Mouse (Mus musculus) kidney, adult 2 months (tissue): ENCODE data around the gene Cdk6. TPM values are rescaled to one million over a fixed set of nuclear protein-coding genes. Genes with fewer than 3 reads are reported as not detected.
"Not testable (repeated sequence)": the region's sequence is repeated elsewhere in the genome, so short reads cannot be mapped to it uniquely, and the experiment has no call there.

Source experiments
- DNase-seq: peaks from one replicate; pipeline ENCODE4 v3.0.0; 2021
- H3K27ac ChIP-seq: fragments of 200-500 bp; 2 replicates; pipeline ENCODE4 v1.5.1; 2012; ENCODE audit warnings: low read depth, low read length, control low read depth, inconsistent platforms; ENCODE audit not compliant: insufficient read depth
- H3K27me3 ChIP-seq: fragments of 200-500 bp; replicated peaks from 2 replicates; pipeline ENCODE4 v1.6.1; 2012; ENCODE audit warnings: mild to moderate bottlenecking, moderate library complexity, low read length, inconsistent platforms; ENCODE audit not compliant: control insufficient read depth, insufficient read depth
- H3K36me3 ChIP-seq: fragments of 200-500 bp; 2 replicates; pipeline ENCODE4 v1.6.1; 2012; ENCODE audit warnings: mild to moderate bottlenecking, moderate library complexity, low read length, inconsistent platforms; ENCODE audit not compliant: control insufficient read depth, insufficient read depth
- H3K4me1 ChIP-seq: fragments of 200-500 bp; 2 replicates; pipeline ENCODE4 v1.6.1; 2011; ENCODE audit warnings: low read length; ENCODE audit not compliant: control insufficient read depth, insufficient read depth
- H3K4me3 ChIP-seq: fragments of 200-500 bp; 2 replicates; pipeline ENCODE4 v1.5.1; 2011; ENCODE audit warnings: mild to moderate bottlenecking, low read depth, low read length, control low read depth; ENCODE audit not compliant: insufficient read depth
- CTCF ChIP-seq: fragments of 200-500 bp; conservative IDR thresholded peaks from 2 replicates; pipeline ENCODE4 v1.5.1; 2011; ENCODE audit warnings: low read depth, mild to moderate bottlenecking, control low read depth, low read length, moderate library complexity, mixed read lengths; ENCODE audit not compliant: insufficient read depth, insufficient read length
- POLR2A ChIP-seq: fragments of 200-500 bp; IDR thresholded peaks from one replicate; pipeline ENCODE4 v1.6.1; 2011; ENCODE audit warnings: low read depth, low read length, control low read depth
- WGBS: fragments of 180-500 bp; shearing (Covaris S2); methylation state at CpG from one replicate; pipeline ENCODE4 v1.1.7; 2018; 5-methylcytosine and 5-hydroxymethylcytosine counted together
- polyA plus RNA-seq: library from polyadenylated mRNA; depleted of rRNA; stranded (reverse); fragments of >200 nt; gene quantifications from 2 replicates; pipeline ENCODE4 v1.2.3, GENCODE M21; 2012

Cdk6 gene
- polyA plus RNA-seq, 1 experiment, result 6.0 TPM

DNA sequence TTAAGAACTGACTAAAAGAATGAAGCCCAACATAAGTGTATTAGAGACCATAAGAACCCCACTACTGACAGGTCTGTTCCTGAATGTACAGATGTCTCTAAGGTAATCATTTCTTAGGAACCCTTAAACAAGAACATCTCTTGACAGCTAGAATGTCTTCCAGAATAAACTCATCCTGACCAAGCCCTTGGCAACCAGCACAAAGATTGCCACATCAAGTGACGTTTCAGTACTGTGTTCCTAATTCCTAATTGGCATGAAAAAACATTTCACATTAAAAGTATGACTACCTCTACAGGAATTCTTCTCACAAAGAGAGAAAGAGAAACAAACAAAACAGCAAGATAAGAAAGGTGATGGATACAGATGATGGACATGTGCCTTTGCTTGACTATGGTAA is 31.7 kb upstream of the Cdk6 start:
- Histone ChIP-seq H3K4me3 (no peak overlapping the region), H3K36me3 (no peaks in the 10 kb centered on the region), H3K27ac (no peak overlapping the region), H3K27me3 (no peaks in the 10 kb centered on the region), H3K4me1 (no peaks in the 10 kb centered on the region)
- TF ChIP-seq CTCF (no peak), POLR2A (no peak)
- no peak for DNase-seq
- 80% methylated on average over 1 of the region's 1 CpGs for WGBS

DNA sequence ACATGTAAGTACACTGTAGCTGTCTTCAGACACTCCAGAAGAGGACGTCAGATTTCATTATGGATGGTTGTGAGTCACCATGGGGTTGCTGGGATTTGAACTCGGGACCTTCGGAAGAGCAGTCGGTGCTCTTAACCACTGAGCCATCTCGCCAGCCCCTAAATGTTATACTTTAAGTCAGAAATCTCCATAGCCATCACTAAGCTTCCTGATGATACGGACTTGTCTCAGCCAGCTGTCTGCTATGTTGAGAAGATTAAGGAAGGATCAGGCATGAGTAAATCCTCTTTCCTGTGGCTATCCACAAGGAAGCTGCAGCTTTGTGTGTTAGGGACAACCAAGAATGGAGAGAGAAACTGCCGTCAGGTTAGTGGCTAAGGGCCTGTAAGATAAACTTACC is 30.1 kb upstream of the Cdk6 start:
- H3K4me3 ChIP-seq, H3K36me3 ChIP-seq: not testable (repeated sequence)
- WGBS, result 93% methylated on average over 7 of the region's 7 CpGs

DNA sequence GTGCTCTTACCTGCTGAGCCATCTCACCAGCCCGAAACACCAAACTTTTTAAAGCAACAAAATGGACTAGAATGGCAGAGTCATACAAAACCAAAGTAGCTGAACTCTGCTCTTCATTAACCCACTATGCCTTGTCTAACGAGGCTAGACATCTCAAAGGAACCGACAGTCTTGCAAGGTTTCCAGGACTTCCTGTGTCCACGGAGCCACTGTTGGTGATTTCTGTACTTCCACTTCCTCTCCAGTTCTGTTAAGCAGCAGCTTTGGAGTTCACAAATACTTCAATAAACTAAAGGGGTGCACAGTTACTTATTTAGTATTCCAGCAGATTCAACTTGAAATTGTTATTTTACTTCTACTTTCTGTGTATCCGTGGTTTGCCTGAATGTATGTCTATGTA is 23.6 kb upstream of the Cdk6 start:
- H3K4me3 ChIP-seq, H3K36me3 ChIP-seq, H3K27ac ChIP-seq, DNase-seq, H3K4me1 ChIP-seq, H3K27me3 ChIP-seq: not testable (repeated sequence)
- WGBS, result 81% methylated on average over 5 of the region's 5 CpGs

More for the DNA sequence above, 30.1 kb upstream of the Cdk6 start:
- not testable (repeated sequence) for H3K27me3 ChIP-seq, H3K4me1 ChIP-seq, H3K27ac ChIP-seq, DNase-seq

DNA sequence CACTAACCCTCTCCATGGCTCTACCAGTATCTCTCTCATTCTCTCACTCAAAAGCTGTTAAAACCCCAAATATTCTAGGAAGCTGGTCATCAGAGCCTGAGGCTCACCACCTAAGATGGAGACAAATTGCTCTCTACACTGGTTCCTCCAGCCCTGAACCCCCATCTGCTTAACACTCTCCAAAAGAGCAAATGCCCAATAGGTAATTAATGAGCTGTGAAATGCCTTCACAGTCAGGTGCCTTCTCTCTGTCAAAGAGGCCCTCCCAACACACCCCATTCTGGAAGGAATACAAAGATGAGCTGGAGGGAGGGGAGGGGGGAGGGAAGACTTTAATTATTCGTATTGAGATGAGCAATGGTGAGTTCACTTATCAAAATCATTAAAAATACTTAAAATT is 21.1 kb upstream of the Cdk6 start:
- TF ChIP-seq CTCF, result no peak
- 44% methylated on average over 1 of the region's 1 CpGs for WGBS

DNA sequence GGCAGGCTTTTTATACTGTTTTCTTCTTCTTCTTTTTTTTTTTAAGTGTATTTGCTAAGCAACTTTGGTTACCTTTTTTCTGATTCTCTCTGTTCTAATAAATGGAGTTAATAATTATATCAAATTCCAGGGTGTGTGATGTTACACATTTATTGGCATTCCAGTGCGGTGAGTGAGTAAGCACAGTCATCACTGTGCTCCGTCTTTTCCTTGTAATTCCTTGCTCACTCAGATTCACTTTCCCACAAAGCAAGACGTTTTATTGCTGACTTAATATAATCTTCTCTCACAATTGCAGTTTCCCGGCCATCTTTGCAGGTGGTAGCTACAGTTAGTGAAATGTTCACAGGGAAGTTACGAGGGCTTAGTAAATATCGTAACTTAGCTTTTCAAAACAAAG is 19.2 kb upstream of the Cdk6 start:
- TF ChIP-seq POLR2A, result no peak
- TF ChIP-seq CTCF, result no peak
- Histone ChIP-seq H3K4me3 (no peak overlapping the region), H3K4me1 (peaks cover 2% of the 10 kb centered on the region; the same call in 1 of the 2 replicates), H3K27ac (0 out of 2 replicates have a peak overlapping the region, but pooled peaks have one; percentile 6), H3K27me3 (no peaks in the 10 kb centered on the region; the same call in 1 of the 2 replicates), H3K36me3 (no peaks in the 10 kb centered on the region)
- WGBS, result 41% methylated on average over 6 of the region's 6 CpGs
- peak; percentile 42 for DNase-seq

More for the DNA sequence above, 21.1 kb upstream of the Cdk6 start:
- Histone ChIP-seq H3K4me1 (peaks cover 2% of the 10 kb centered on the region; the same call in 1 of the 2 replicates), H3K36me3 (no peaks in the 10 kb centered on the region), H3K4me3 (no peak overlapping the region), H3K27ac (no peak overlapping the region), H3K27me3 (no peaks in the 10 kb centered on the region; the same call in 1 of the 2 replicates)
- no peak for DNase-seq

DNA sequence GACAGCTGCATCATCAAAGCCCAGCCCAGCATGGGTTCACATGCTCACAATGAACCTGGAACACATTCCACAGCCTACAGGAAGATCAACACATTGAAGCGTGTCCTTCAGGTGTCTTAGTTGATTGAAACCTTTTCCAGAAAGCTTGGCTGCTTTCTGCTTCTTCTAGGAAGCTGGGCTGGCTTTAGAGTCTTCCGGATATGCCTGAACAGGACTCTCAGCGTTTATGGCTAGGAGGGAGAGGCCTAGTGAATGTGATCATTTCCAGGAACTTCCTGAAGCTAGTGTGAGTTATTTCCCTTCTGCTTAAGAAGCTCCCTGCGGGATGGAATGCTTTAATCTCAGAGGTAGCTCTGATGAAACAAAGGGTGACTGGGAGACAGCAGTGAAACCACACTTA is 17.2 kb upstream of the Cdk6 start:
- DNase-seq, result no peak
- WGBS, result 60% methylated on average over 4 of the region's 4 CpGs
- TF ChIP-seq POLR2A, result no peak
- no peak for TF ChIP-seq CTCF
- Histone ChIP-seq H3K4me3 (no peak overlapping the region), H3K36me3 (no peaks in the 10 kb centered on the region), H3K27ac (no peak overlapping the region), H3K27me3 (no peaks in the 10 kb centered on the region; the same call in 1 of the 2 replicates), H3K4me1 (peaks cover 2% of the 10 kb centered on the region; the same call in 1 of the 2 replicates)

DNA sequence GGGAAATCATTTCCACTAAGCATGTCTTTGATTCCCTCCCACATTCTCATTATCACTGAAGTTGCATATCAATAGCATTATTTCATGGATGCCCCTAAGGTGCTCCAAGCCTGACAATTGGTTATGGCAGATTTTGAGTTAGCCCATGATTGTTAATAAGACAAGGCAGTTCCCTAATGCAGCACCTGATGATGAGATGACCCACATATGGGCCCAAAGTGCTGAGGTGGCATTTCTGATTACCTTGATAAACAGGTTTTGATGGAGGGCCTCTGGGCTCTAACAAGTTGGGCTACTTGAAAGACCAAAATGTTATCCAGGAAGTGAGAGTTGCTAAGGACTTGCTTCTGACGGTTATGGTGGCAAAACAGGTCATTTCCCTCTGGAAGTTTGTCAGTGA is 11.9 kb upstream of the Cdk6 start:
- no peak for DNase-seq
- Histone ChIP-seq H3K27ac (no peak overlapping the region), H3K4me3 (no peak overlapping the region), H3K36me3 (no peaks in the 10 kb centered on the region), H3K27me3 (no peaks in the 10 kb centered on the region), H3K4me1 (no peaks in the 10 kb centered on the region)
- WGBS, result 46% methylated on average over 1 of the region's 1 CpGs
- TF ChIP-seq CTCF, result no peak
- TF ChIP-seq POLR2A, result no peak

DNA sequence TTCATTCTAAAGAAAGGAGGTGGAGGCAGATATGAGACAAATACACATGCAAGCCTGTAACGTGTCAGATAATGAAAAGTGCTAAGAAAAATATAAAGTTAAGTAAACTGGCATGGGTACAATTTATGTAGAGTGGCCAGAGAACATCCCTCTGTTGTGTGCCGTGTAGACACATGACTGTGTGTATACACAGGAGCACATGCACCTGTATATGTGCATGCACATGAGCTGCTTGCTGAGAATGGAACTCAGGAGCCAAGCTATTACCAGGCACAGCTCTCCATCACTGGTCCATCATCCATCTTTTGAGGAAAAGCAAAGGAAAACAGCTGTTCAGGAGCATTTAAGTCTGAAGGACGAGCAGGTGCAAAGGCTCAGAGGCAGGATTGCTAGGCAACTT is 10.4 kb upstream of the Cdk6 start:
- no peak for DNase-seq
- H3K27ac ChIP-seq, result no peak overlapping the region
- H3K27me3 ChIP-seq, result no peaks in the 10 kb centered on the region; the same call in 1 of the 2 replicates
- H3K36me3 ChIP-seq, result no peaks in the 10 kb centered on the region
- H3K4me1 ChIP-seq, result no peaks in the 10 kb centered on the region
- no peak overlapping the region for H3K4me3 ChIP-seq
- TF ChIP-seq CTCF (no peak), POLR2A (no peak)
- 74% methylated on average over 3 of the region's 3 CpGs for whole genome bisulfite sequencing

DNA sequence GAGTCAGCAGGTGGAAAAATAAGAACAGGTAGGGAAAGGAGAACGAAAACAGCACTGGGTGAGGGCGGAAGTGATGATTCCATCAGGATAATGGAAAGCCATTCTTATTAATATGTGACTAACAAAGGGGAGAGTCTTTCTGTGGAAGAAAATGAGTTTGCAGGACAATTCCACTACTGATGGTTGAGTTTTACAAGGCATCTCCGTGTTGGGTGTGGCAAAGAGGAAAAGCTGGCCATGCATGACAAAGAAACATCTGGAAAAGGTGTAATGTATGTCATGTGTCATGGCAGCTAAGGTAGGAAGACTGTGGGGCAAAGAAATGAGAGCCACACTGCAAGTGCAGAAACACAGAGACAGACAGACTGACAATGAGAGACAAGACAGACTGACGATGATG is 8.3 kb upstream of the Cdk6 start:
- H3K4me1 ChIP-seq, H3K36me3 ChIP-seq, DNase-seq, H3K27me3 ChIP-seq, H3K27ac ChIP-seq, H3K4me3 ChIP-seq: not testable (repeated sequence)
- 67% methylated on average over 4 of the region's 4 CpGs for WGBS

DNA sequence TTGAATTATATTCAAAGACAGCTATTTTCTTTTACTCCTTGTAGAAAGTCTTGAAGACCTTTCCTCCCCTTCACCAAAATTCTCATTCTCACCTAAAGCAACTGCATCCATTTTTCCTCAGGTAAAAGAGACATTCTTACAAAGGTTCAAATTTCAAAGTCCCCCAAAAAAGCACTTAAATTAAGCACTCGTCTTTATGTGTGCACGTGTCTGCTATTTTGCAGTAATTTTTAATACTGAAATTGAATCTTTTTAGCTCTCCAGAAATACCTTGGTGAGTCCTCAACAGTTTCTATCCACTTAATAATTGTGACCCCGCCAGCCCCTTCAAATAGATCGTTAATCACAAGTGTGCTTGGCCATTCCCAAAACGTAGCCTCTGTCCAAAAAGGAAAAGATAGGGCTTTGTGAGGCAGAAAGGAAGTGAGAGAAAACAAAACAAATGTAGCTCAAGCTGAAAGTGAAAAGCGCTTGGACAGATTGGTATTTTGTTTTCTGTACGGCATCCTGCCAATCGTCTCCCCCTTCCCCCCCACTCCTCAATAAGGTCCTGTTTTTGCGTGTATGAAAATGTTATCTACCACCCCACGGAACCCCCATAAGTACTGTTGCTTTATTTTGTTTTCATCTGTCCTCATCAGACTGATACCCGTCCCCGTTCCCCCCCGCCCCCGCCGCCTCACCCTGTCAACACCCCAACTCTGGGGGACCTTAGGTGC is 786 bp upstream of the Cdk6 start:
- DNase-seq, result peak; percentile 14
- H3K4me3 ChIP-seq, result peak overlapping the region; percentile 64

More for the DNA sequence above, 786 bp upstream of the Cdk6 start:
- not testable (repeated sequence) for H3K36me3 ChIP-seq, H3K27me3 ChIP-seq, H3K27ac ChIP-seq, H3K4me1 ChIP-seq
- WGBS, result 11% methylated on average over 15 of the region's 15 CpGs
